Mouse (Mus musculus) frontal cortex, adult (tissue): ENCODE results near the gene Clmp.
"Not testable (repeated sequence)": the region's sequence is repeated elsewhere in the genome, so short reads cannot be mapped to it uniquely, and the experiment has no call there.

ENCODE experiments used
- ATAC-seq: cut with Nextera tagmentation; 2 replicates; pipeline ENCODE4 v1.9.2; 2017; ENCODE audit warnings: mild to moderate bottlenecking, moderate library complexity, mixed read lengths; ENCODE audit not compliant: low TSS enrichment

Clmp gene

DNA sequence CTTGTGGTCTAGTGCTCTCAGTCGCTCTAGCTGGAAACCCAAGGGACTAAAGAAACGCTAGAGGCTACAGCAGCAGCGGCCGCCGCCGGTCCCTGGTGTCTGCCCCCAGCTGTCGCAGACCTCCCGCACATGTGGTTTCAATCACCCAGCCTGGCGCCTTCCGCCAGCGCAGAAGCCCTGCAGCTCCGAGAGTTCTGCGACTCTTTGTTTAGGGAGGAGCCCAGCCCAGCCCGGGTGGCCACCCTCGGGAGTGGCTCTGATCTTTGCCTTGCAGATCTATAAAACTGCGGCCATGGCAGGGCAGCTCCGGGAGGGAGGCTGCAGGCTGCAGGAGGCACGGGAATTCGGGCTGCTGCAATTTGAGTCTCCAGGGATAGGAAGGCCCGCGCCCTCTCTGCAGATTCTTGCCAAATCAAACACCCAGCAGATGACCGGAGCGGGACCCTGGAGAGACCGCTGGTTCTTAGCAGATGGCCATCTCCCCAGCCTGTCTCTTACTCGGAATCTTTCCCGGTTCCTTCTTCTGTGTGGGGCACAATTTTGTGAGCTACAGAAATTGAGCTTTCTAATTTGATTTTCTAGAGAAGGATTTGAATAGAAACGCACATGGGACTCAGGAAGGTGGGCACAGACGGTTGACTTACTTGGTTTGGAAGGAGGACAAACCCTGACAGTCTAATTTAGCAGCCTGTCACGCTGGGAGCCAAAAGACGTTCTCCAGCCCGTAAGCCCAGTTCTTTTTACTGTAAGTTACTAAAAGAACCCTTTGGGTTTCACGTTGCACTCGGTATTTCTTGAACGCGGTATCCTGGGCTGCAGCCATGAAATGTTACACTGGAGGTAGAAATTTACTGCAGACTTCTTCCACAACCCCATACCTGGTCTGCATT lies 45.2 kb downstream of the Clmp start:
- ATAC-seq = peak; percentile 74

DNA sequence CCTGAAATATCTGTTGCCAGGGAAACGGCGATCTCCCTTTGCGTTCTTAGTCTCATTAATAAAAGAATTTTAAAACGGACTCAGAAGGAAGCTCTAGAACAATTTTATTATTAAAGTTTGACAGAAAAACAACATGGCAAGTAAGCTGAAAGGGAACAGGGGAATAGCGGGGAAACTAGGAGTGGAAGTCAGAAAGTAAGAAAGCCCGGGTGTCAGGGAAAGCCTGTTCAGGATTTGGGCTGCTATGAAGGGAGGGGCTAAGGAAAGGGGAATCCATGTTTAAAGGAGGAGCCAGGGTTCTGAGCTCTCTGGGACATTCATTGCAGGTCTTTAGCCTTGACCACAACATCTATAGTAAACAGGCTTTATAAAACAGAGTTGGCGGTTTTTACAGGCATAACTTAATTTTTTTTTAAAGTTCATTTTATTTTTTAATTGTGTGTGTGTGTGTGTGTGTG lies 45.9 kb downstream of the Clmp start:
- no peak for ATAC-seq

DNA sequence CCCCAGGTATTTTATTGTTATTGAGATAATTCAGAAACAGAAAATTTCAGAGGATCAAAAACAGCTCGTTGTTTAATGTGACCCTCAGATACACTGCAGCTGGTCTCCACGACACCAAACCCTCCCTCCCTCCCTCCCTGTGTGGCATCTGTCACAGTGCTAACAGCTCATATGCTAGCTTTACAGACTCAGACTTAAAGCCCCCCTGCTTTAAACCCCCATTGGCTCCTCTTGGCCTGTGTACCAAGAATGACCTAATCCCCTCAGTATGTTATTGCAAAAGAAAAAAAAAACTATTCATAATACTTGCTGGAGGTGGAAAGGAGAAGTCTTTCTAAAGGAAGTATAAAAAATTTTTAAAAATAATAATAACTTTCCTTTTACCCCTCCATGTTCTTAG lies 46.5 kb downstream of the Clmp start:
- no peak for ATAC-seq

DNA sequence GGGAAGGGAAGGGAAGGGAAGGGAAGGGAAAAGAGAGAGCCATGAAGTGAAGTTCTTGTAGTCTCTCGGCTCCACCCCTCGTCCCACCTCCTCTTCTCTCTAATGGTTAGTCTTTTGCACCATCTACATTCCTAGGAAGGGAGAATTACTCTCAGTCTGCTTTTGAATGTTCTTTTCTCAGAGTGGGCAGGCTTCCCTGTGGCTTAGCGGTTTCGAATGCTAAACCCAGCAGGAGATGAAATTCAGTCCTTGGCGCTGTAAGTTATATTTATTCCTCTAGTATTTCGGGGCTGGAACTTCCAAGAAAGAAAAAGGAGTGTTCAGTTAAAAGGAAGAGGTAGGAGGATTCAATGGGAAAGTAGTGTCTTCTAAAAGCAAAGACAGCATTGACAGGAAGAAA lies 51.4 kb downstream of the Clmp start:
- peak; percentile 97 for ATAC-seq

DNA sequence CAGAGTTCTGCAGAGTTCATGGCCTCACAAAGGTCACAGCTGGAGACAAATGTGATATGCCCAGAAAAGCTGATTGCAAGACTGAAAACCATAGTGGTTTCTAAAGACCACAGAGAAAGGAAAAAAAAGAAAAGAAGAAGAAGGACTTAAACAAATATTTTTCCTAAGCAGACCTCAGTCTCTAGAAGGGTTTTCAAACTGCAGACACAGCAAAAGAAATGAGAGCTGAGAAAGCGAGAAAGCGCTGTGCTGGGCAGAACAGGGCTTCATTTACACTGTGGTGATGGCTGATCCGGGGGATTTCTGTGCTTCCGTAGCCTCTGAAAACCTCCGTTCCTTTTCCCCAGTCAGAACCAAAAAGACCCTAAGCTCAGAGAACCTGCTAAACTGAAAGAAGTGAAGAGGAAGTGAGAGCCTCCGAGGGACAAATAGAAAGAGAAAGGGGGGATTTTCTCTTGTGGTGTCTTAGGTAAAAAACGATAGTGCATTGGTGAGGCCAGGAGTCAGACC lies 57.8 kb downstream of the Clmp start:
- ATAC-seq = no peak

DNA sequence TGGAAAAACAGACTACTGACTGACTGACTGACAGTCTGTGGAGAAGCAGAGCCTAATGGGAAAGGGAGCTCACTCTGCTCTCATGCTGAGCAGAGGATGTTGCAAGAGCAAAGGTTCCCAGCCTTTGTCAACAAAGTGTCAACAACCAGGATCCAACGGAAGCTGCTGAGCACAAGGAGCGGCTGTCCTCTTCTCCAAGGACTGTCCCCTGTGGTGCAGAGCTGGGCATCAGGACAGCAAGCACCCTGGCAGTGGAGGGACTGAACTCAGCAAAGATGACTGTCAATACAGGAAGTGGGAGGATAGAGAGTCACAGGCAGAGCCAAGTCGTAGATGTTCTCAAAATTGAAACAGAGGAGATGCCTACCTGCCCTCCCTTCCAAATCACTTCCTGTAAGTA lies 58.5 kb downstream of the Clmp start:
- ATAC-seq = no peak

DNA sequence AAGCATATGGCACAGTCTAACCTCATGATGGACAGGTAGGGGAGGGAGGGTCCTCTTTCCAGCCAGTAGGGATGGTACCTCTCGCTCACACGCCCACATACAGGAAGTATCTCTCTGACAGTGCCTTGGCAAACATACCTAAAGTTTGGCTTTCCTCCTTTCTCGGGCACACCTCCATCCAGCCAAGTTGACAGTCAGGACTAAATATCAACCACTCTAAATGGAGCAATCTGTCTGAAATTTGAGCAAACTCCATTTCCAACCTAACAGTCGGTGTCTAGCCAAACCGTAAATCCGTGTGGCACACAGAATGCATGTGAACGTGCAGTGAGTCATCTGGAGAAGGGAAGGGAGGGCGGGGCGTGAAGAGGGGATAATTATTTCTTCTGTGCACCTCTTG lies 61.0 kb downstream of the Clmp start:
- ATAC-seq = peak; percentile 64

GRCm38 (mm10) chr9:40747249-40747648 lies 61.5 kb downstream of the Clmp start:
- no peak for ATAC-seq

GRCm38 (mm10) chr9:40749832-40750620 lies 64.3 kb downstream of the Clmp start:
- peak; percentile 74 for ATAC-seq

DNA sequence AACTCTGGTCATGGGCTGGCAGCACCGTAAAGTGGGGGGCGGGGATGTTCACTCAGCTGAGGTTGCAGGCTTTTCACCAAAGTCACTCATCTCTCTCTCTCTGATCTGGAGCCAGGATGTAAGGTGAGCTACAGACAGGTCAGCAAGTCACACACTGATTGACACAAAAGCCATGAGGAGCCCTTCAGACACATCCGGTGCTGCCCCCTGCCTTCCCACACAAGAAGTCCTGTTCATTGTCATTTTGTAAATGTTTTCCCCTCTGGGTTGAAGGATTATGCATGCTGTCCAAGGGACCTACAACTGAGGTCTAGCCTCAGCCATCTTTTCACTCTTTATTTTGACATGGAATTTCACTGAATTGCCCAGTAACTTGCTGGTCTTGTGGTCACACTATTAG lies 66.0 kb downstream of the Clmp start:
- ATAC-seq = no peak

- peak; percentile 38; the same call in 1 of the 2 replicates for ATAC-seq
Measured at GRCm38 (mm10) chr9:40756401-40756800, 70.6 kb downstream of the Clmp start.

GRCm38 (mm10) chr9:40757105-40757626 lies 71.4 kb downstream of the Clmp start:
- peak; percentile 47 for ATAC-seq

DNA sequence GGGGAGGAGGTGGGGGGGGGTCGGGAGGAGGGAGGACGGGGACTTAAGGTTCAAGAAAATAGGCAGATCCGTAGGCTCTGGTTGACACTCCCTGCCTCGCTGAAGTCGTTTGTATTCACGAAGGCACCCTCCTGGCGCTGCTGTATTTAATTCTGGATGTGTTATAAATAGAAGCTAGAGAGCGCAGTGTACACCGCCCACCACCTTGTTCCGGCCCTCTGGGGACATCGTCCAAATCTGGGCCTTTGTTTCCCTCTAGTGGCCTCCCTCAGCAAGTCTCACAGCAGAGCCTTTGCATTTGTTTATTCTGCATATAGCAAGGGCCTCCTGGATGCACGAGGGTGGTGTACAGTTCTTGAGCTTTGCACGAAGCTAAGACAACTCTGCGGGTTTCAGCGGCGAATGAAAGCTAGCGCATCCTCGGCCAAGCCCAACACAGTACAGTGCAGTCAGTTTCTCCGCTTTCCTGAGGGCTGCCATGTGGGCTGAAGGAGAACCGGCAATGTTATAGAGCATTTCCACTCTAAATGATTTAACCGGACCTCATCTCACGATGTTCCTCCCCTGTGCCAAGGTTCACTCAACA lies 72.0 kb downstream of the Clmp start:
- peak; percentile 90 for ATAC-seq

DNA sequence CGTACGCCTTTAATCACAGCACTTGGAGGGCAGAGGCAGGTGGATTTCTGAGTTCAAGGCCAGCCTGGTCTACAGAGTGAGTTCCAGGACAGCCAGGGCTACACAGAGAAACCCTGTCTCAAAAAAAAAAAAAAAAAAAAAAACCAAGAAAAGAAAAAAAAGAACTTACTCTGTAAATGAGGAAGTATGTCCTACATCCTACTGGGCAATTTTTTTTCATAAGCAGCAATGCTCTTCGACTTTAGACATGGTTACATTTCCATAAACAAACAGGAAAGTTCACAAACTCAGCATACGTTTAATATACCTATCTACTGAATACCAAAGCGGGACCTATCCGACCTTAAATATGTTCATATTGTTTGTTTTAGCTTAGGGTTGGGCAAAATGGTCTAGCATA lies 76.6 kb downstream of the Clmp start:
- ATAC-seq = no peak

- peak; percentile 45 for ATAC-seq
Measured at GRCm38 (mm10) chr9:40764887-40765580, 79.3 kb downstream of the Clmp start.

DNA sequence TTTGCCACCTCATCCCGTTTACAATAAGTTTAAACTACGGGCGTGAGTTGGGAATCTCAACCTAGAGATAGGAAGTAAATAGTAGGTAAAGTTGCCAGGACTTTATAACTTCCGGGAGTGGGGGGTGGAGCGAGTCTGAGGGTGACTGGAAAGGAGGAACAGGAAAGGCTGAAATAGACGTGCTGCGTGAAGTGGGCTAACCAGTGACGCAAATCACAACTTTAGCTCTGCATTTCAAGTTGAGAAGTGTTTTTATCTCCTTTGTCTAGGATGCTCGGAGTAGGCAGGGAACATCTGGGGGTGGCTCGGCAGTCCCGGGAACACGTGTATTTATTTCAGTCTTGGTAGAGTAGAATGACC lies 79.8 kb downstream of the Clmp start:
- ATAC-seq = peak; percentile 94

DNA sequence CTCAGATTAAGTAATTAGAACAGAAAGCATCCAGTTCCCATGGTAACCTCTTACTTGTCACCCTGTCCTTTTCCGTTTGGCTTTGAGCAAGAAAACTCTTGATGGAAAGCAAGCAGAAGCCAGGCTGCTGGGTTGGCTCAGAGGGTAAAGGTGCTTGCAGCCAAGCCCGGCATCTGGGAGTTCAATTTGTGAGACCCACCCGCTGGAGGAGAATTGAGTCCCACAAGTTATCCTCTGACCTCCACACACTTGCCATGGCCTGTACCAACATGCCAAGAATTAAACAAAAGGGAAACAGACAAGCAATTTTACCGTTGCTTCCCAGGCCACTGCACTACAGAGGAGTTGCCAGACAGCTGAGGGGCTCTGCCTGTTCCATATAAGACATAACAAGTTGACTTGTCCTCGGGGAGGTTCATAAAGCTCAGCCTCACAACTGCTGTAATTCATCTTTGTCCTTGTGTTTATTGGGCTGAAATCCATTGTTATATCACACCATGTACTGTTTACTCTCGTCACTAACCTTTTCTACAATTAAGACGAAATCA lies 80.4 kb downstream of the Clmp start:
- no peak; the same call in 1 of the 2 replicates for ATAC-seq

- no peak for ATAC-seq
Measured at GRCm38 (mm10) chr9:40767946-40768345, 82.2 kb downstream of the Clmp start.

- peak; percentile 77 for ATAC-seq
Measured at GRCm38 (mm10) chr9:40772246-40772645, 86.5 kb downstream of the Clmp start.

DNA sequence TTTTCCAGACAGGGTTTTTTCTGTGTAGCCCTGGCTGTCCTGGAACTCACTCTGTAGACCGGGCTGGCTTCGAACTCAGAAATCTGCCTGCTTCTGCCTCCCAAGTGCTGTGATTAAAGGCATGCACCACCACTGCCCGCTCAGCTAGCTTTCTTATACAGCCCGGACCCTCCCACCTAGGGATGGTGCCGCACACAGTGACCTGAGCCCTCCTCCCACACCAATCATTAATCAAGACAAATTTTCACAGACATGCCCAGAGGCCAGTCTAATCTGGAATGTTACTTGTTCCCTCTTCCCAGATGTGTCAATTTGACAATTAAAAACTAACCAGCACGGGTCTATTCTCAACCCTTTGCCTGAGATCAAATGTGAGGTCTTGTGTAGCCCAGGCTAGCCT lies 87.4 kb downstream of the Clmp start:
- not testable (repeated sequence) for ATAC-seq

DNA sequence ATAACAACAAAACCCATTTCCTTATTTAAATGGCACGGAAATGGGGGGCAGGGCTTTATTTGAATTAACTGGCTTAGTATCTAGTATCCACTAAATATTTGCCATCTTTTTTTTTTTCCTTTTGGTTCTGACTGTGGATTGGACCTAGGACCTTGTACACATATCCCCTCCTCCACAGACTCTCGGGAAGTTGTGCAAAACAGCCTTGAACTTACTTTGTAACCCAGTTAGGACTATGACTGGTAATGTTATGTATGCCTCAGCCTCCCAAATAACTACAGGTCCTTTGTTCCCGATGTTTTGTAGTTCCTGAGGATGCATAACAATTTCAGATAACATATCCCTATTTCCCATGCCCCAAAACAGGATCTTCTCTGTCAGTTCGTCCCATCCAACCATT lies 88.1 kb downstream of the Clmp start:
- no peak for ATAC-seq
